Mouse (Mus musculus): ENCODE measurements around the gene Plcd3. TPM values are rescaled to one million over a fixed set of nuclear protein-coding genes. Genes with fewer than 3 reads are reported as not detected.
A peak's percentile ranks its signal among the peaks of the same experiment; 100 is the strongest.

The Plcd3 gene
- total RNA-seq, 1 experiment from 2014 or later: not detected

DNA sequence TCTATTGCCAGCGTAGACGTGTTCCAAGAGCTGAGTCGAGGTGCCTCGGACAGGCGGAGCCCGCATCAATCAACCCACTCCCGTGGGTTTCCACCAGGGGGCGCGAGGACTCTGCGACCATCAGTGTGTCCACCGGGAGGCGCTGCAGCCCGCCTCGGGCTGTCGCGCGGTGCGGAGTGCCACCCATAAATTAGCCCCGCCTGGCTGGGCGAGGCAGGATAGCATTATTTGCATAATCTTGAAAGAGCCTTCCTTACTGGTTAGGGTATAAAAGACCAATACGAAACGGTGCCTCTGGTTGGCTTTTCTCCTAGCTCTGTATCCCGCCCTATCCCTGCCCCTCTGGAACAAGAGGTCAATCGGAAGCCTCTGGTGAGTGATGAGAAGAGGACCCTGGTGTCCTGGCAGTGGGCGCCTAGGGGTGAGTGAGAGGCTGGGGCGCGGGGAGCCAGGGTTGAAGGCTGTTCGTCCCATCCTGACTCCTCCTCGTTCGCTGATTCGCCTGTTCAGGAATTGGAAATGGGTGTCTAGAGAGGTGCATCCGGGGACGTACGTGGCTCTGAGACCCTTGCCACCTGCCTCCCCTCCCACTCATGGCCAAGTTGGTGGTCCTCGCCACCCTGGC, 1.4 kb upstream of the Plcd3 start:
- peak; percentile 76 for ATAC-seq (replicated peaks; ENCODE audit: insufficient number of reproducible peaks, low FRiP score, low TSS enrichment, poor library complexity, severe bottlenecking)

DNA sequence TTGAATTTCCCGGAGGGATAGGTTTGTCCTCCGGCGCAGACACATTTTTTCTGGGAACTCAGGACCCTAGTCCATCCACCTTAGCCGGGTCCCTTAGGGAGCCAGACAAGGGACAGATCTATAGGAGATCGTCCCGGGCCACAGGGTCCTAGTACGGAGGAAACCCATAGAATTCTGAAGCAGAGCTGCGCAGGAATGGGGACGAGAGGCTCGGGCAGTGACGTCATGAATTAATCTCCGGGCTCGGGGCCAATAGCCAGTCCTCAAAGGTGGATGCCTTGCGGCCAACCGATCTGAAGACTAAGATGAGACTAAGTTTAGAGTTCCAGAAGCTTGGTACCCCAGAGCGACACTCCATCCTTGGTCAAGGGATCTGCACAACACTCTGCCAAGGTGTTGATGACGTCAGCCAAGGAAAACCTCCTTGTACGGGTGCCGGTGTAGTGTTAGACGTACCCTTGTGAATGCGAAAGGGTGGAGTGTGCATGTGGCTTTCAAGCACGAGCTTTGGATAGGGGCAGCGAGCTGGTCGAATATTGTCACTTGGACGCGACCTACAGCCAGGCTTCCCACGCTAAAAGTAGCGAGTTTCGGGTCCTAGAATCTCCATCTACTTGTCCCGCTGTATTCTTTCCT, 526 bp upstream of the Plcd3 start:
- 0 out of 2 replicates have a peak, but pooled peaks have one; percentile 10 for ATAC-seq (replicated peaks; ENCODE audit: insufficient number of reproducible peaks, low FRiP score, low TSS enrichment, poor library complexity, severe bottlenecking)

DNA sequence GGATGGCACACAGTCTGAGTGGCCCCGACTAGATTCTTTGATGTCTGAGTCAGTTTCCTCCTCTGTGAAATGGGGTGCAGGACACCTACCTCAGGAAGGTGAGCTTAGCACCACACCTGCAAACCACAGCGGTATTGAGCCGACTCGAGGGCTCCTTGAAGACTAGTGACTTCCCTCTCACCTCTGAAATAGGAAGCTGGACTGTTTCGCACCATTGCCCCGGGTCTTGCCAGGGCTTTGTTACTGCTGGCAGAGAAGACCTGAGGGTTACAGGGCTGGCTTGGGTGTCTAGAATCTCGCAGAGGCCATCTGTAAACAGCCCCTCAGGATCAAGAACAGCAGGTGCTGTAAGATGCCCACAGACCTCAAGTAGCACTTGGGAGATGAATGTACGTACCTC, 1.1 kb downstream of the Plcd3 start:
- ATAC-seq (replicated peaks; ENCODE audit: insufficient number of reproducible peaks, low FRiP score, low TSS enrichment, poor library complexity, severe bottlenecking): no peak

DNA sequence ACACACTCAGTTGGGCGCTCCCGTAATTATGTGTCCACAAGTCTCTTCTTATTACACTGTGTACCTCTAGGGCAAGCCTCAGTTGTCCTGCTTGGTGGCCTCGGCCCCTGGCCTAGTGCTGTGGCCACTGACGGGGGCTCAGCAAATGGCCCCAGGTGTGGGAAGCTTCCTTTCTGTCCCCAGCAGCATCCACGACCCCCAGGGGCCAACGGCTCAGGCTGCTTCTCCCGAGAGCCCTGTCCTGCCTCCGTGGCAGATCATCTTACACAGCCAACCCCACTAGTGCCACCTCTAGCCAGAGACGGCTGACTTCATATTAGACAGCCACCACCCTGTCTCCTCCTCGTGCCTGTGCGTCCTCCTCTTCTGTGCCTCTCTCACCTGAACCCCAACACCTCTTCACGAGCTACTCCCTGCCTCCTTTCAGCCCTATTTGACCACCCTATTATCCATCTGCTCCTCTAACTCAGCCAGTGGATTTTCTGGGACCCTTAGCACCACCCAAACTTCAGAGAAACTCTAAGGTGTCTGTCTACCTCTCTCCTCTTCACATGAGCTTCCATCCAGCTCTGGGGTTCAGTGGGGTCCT, 2.0 kb downstream of the Plcd3 start:
- no peak for ATAC-seq (replicated peaks; ENCODE audit: insufficient number of reproducible peaks, low FRiP score, low TSS enrichment, poor library complexity, severe bottlenecking)

DNA sequence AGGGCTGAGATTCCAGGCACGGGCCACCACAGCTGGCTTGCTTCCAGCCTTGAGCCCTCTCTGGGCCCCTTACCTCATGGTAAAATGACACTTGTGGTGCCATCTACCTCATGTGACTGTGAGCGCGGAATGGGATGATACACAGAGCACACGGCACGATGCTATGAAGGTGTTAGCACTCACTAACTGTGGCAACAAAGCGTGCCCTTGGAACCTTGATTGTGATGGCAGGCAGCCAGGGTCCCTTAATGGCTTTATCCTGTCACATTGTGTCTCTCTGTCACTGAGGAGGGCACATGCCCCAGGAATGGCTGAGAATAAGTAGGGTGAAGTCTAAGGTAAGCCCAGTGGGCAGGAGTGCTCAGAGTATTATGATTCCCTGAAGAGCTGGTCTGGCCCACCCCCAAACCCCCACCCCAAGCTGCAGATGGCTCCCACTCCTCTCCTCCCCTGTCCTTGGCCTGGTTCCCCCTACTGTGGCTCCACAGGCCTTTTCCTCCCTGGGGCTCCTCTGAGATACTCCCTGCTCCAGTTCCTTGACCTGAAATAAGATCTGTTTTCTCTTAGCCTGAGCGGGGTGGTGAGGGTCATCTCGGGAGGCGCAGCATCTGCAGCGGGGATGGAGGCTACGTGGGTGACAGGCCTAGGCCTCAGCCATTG, 2.8 kb downstream of the Plcd3 start:
- no peak for ATAC-seq (replicated peaks; ENCODE audit: insufficient number of reproducible peaks, low FRiP score, low TSS enrichment, poor library complexity, severe bottlenecking)

DNA sequence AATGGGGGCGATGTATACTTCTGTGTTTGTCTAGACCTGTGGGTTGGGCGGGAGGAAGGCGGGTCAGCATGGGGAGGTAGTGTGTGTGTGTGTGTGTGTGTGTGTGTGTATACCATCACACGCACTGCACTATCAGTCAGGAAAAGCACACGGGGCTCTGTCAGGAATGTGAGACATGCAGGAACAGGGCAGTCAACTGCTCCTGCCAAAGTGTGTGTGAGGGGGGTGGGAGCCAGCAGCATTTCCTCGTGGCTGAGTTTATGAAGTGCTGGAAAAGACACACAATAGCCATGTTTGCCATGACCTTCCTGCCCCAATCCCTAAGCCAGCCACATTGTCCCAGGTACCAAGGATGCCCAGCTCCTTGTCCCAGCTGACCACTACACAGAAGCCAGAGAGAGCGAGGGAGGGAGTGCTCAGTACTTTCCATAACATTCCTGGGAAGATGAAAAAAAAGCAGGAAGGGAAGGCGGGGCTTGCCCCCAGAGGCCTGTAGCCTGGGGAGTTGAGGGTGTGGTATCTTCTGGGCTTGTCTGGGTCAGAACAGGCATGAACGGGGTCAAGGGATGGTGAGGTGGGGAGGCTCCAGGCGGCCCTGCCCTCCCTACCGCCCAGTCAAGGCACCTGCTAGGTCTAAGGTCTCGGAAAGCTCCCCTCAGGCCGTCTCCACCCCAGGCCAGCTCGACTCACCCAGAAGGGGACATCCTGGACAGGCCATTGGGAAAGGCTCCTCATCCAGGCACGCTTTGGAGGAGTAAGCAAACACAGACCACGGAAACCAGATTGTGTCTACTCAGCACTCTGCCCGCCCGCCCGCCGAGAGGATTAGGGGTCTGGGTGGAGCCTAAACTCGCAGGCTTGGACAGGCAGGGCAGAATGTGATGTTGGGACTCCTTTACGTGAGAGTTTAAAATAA, 4.2 kb downstream of the Plcd3 start:
- ATAC-seq (replicated peaks; ENCODE audit: insufficient number of reproducible peaks, low FRiP score, low TSS enrichment, poor library complexity, severe bottlenecking): no peak

DNA sequence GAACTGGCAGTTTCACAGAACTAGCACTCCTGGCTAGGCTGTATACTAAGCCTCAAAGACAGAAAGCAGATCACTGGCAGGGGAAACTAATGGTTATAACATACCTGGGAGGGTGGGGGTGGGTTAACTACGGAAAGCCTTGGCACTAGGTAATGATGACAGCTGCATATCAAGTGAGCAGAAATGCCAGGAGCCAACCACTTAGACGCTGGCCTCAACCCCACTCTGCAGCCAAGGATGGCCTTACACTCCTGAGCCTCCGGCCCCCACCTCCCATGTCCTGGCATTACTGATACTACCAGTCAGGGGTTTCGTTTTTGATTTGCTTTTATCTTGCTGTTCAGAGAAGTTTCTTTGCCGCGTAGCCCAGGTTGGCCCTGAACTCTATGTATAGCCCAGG, 5.7 kb downstream of the Plcd3 start:
- no peak for ATAC-seq (replicated peaks; ENCODE audit: insufficient number of reproducible peaks, low FRiP score, low TSS enrichment, poor library complexity, severe bottlenecking)

DNA sequence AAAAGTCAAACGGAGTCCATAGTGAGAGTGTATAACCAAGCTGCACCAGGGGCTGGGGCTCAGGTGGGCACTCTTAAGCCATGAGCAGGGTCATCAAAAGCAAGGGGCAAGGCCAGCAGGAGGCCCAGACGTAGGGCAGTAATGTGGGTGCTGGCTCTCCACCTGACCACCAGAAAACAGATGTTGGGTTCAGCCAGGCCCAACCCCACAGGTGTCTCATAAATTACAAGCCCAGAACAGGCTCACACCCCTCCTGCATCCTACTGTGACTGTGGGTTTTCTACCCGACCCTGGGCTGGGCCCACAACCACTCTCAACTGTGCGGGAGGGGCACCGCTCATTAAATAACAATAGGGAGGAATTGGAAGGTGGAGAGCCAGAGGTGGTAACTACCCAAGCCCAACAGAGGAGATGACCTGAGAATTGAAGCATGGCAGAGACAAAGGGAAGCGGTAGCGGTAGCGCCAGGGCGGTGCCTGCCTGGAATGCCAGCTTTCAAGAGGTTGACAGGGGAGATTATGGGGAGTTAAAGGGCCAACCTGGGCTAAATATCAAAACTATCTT, 6.3 kb downstream of the Plcd3 start:
- no peak for ATAC-seq (replicated peaks; ENCODE audit: insufficient number of reproducible peaks, low FRiP score, low TSS enrichment, poor library complexity, severe bottlenecking)

DNA sequence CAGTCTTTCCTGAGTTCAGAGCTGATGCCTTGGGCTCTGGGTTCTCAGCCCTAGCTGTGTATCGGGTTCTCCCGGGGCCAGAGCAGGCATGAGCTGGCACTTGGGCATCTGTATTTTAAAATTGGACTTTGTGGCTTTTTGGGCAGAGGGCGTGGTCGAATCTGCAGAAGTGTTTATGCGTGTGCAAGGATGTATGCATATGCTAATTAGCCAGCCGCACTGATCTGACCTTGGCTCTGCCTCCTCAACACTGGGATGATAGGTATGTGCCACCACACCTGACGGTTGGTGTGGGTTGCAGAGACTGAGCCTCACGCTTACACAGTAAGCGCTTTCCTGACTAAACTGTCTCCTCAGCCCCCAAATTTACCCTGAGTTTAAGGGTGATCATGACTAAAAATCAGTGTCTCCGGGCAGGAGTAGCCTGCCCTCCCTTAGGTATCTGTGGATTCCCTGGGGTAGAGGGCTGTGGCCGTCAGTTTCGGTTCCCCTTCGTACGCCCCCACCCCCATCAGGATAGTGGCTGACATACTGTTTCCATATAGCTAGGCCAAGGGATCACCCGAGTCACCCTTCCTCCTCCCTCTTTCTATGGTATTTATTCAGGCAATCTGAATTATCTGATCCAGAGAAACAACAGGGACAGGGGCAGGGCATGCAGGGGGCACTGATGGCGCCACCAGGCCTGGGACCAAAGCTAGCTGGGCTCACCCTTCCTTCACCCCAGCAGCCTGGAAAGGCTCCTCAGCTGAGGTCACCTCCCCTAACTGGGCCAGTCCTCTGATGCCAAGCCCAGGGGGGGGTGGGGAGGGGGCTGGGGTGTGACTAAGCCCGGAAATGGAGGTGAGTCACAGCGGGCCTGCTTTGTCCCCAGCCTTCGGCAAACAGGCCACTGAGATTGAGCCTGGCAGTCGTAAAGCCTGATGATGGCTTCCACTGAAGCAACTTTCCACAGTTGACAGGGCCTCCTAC, 7.3 kb downstream of the Plcd3 start:
- ATAC-seq (replicated peaks; ENCODE audit: insufficient number of reproducible peaks, low FRiP score, low TSS enrichment, poor library complexity, severe bottlenecking): peak; percentile 44; the same call in 1 of the 2 replicates

DNA sequence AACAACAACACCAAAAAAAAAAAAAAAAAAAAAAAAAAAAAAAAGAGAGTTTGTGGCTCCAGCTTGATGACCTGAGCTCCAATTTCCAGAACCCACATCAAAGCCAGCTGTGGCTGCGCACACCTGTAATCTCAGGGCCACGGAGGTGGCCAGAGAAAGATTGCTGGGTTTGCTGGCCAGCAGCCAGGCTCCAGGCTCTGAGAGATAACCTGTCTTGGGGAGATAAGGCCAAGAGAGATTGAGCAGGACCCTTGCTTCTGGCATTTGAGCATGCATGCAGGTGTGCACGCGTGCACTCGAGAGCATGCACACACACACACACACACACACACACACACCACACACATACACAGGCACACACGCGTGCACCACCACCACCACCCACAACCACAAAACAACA, 8.2 kb downstream of the Plcd3 start:
- no peak for ATAC-seq (replicated peaks; ENCODE audit: insufficient number of reproducible peaks, low FRiP score, low TSS enrichment, poor library complexity, severe bottlenecking)

DNA sequence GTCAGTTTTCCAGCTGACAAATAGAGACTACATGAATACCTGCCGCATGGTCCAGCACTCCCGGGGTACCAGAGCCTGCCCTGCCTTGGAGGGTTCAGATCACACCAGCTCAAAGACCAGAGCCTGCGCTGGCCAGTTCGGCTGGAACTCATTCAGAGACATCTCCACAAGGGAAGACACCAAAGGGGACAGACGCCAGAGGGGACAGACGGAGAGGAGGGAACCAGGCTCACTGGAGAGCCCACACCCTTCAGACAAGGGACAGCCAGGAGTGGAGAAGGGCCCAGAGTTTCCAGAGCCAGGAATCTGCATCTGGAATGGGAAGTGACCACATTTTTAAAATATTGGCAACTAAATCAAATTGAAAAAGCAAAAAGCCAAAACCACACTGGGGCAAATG, 19.8 kb downstream of the Plcd3 start:
- no peak for ATAC-seq (replicated peaks; ENCODE audit: insufficient number of reproducible peaks, low FRiP score, low TSS enrichment, poor library complexity, severe bottlenecking)

DNA sequence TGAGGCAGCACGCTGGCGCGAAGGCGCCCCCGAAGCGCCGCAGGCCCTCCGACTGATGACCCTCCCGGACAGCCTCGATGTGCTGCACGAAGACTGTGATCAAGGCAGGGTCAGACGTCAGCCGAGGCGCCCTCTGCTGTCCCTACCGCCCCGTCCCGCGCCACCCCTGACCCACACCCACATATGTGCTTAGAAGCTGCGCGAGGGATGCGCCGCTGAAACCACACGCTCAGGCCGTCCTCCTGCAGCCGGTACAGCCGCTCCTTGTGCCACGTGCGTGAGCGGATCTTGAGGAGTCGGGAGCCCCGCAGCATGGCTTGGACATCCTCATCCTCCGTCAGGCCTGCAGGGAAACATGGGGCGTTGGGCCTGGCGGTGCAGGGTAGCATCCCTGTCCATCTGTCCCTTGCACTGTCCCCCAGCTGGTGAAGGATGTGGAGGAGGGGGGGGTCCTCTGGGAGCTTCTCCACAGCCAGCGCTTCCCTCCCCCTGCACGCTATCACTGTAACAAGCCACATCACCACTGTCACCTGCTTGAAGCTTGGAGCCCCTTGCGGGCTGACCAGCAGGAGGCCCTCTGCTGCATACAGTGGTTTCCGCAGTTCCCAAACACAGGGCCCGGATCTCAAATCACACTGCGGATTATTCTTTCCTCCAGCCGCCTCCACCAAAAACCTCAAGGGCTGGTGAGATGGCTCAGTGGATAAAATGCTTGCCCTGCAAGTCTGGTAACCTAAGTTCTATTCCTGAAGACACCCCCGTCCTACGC, 21.0 kb downstream of the Plcd3 start:
- ATAC-seq (replicated peaks; ENCODE audit: insufficient number of reproducible peaks, low FRiP score, low TSS enrichment, poor library complexity, severe bottlenecking): no peak

DNA sequence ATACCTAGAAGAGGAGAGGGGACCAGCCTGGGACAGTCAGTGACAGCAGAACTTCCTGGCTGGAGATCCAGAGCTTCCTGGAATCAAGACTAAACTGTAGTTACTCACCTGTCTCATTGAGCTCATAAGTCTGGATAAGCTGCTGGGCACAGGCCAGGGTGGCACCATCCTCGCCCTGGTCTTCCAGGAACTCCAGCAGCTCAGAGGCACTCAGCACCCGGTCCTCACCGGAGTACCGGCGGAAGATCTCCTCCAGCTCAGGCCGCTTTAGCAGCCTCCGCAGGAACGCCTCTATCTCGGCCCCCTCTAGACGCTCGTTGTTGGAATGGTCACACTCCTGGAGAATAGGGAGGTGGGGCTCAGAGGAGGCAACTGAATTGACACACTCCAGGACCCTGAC, 23.3 kb downstream of the Plcd3 start:
- no peak for ATAC-seq (replicated peaks; ENCODE audit: insufficient number of reproducible peaks, low FRiP score, low TSS enrichment, poor library complexity, severe bottlenecking)

DNA sequence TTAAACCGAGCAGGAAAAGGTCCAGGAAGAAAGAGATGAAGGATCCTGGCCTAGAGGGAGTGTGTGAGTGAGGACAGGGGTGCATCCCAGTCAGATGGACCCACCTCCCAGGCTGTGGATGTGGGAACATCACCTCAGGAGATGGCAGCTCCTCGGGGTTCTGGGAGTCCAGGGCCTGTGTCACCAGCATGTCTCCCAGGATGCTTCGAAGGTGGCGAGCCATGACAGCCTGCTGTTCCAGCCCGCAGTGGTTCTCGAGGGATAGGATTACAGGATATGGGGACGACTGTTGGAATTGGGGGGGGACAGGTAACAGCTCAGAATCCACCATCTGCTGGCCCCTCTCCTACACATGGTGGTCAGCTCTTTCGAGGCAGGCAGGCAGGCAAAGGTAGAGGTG, 24.9 kb downstream of the Plcd3 start:
- ATAC-seq (replicated peaks; ENCODE audit: insufficient number of reproducible peaks, low FRiP score, low TSS enrichment, poor library complexity, severe bottlenecking): no peak

DNA sequence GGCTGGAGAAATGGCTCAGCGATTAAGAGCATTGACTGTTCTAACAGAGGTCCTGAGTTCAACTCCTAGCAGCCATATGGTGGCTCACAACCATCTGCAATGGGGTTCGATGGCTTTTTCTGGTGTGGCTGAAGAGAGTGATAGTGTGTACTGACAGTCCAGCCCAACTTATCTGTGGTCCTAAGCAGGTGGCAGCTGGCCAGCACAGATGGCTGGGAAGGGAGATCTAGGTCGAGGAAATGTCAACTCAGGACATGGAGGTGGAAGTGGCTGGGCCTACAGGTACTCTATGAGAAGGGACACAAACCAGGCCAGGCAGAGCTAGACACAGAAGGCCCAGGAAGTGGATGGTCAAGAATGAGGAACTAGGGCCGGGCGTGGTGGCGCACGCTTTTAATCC, 25.4 kb downstream of the Plcd3 start:
- ATAC-seq (replicated peaks; ENCODE audit: insufficient number of reproducible peaks, low FRiP score, low TSS enrichment, poor library complexity, severe bottlenecking): no peak

DNA sequence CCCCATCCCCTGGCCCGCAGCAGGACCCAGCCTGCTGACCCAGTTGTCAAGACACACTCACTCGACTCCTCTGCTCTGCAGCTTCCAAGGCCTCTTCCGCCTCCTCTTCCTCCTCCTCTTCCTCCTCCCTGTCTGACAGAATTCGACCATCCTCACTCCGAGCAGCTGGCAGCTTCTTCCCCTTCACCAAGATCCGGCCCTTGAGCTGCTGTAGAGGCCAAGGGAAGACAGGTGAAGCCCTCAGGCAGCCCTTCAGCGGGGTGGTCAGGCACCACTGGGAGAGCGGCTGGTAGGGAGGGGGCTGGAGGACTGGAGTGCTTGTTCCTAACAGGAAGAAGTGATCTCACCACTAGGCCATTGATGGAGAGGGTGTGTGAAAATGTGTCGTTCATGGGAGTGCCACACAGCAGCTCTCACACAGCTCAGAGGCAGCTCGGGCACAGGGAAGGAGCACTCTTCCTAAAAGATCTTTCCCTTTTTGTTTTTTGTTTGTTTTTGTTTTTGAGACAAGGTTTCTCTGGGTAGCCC, 26.6 kb downstream of the Plcd3 start:
- ATAC-seq (replicated peaks; ENCODE audit: insufficient number of reproducible peaks, low FRiP score, low TSS enrichment, poor library complexity, severe bottlenecking): no peak
